ENCODE assay signal across 4 mouse cellular contexts in the genomic region with DNA sequence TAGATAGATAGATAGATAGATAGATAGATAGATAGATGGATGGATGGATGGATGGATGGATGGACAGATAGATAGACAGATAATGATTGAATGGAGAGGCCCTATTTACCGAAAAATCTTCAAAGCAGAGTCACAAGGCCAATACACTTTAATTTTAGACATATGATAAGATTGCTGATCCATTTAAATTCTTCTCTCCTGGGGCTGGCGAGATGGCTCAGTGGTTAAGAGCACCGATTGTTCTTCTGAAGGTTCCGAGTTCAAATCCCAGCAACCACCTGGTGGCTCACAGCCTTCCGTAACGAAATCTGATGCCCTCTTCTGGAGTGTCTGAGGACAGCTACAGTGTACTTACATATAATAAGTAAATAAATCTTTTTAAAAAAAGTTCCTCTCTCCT. TPM values are rescaled to one million over a fixed set of nuclear protein-coding genes. Genes with fewer than 3 reads are reported as not detected.
"Had no signal": no experiment of that assay in that cellular context is flagged by ENCODE, and none has a peak within 500 bp of the region (broad histone marks: within the 10 kb centered on the region; RNA-seq: fewer than 3 reads in every experiment).

No protein-coding gene starts in this region.

RNA-seq across cellular contexts. Expression of gene Mgarp, which starts 41.6 kb away (rescaled TPM):
- total RNA-seq: common myeloid progenitor, adult 5-6 weeks; gastrocnemius, adult 2 months; gastrocnemius, postnatal 25 days; granulocyte monocyte progenitor cell, adult 5-6 weeks had no signal
